Mouse (Mus musculus) thymus, adult 2 months (tissue): ENCODE measurements around the gene Gclm. TPM values are rescaled to one million over a fixed set of nuclear protein-coding genes. Genes with fewer than 3 reads are reported as not detected.

Experiments used
- DNase-seq: peaks from one replicate; pipeline ENCODE4 v3.0.0; 2021
- H3K27ac ChIP-seq: fragments of 200-500 bp; 2 replicates; pipeline ENCODE4 v1.5.1; 2012; ENCODE audit warnings: low read length, control low read depth; ENCODE audit not compliant: control insufficient read depth, insufficient read depth
- H3K27me3 ChIP-seq: fragments of 200-500 bp; 2 replicates; pipeline ENCODE4 v1.6.1; 2012; ENCODE audit warnings: mild to moderate bottlenecking, low read length, moderate library complexity, mixed read lengths; ENCODE audit not compliant: control insufficient read depth, insufficient read depth
- H3K36me3 ChIP-seq: fragments of 200-500 bp; 2 replicates; pipeline ENCODE4 v1.6.1; 2012; ENCODE audit warnings: mild to moderate bottlenecking, low read length, moderate library complexity; ENCODE audit not compliant: control insufficient read depth, insufficient read depth
- H3K4me1 ChIP-seq: fragments of 200-500 bp; replicated peaks from 2 replicates; pipeline ENCODE4 v1.6.1; 2012; ENCODE audit warnings: low read length; ENCODE audit not compliant: control insufficient read depth, insufficient read depth
- H3K4me3 ChIP-seq: fragments of 200-500 bp; 2 replicates; pipeline ENCODE4 v1.5.1; 2012; ENCODE audit warnings: mild to moderate bottlenecking, low read length, control low read depth, moderate library complexity; ENCODE audit not compliant: control insufficient read depth, insufficient read depth
- CTCF ChIP-seq: fragments of 200-500 bp; IDR thresholded peaks from 2 replicates; pipeline ENCODE4 v1.5.1; 2012; ENCODE audit warnings: mild to moderate bottlenecking, control low read depth, low read length, moderate library complexity, borderline replicate concordance; ENCODE audit not compliant: control insufficient read depth, poor library complexity, insufficient read depth; ENCODE audit errors: extremely low read depth
- POLR2A ChIP-seq: fragments of 200-500 bp; IDR thresholded peaks from 2 replicates; pipeline ENCODE4 v1.6.1; 2012; ENCODE audit warnings: mild to moderate bottlenecking, low read length, control low read depth, moderate library complexity; ENCODE audit not compliant: control insufficient read depth, poor library complexity, insufficient read depth; ENCODE audit errors: extremely low read depth
- WGBS: fragments of 180-500 bp; shearing (Covaris S2); methylation state at CpG from one replicate; pipeline ENCODE4 v1.1.7; 2018; 5-methylcytosine and 5-hydroxymethylcytosine counted together
- polyA plus RNA-seq: library from polyadenylated mRNA; depleted of rRNA; stranded (reverse); fragments of >200 nt; gene quantifications from 2 replicates; pipeline ENCODE4 v1.2.3, GENCODE M21; 2012

Gclm gene
- polyA plus RNA-seq, 1 experiment, result 32.5 TPM

GRCm38 (mm10) chr3:122291828-122292227 lies 46.5 kb downstream of the Gclm start:
- H3K4me1 ChIP-seq, result peaks cover 10% of the 10 kb centered on the region
- no peaks in the 10 kb centered on the region for H3K36me3 ChIP-seq
- DNase-seq, result no peak
- WGBS, result 90% methylated on average over 12 of the region's 12 CpGs
- TF ChIP-seq POLR2A (no peak), CTCF (no peak)
- no peaks in the 10 kb centered on the region for H3K27me3 ChIP-seq
- no peak overlapping the region for H3K4me3 ChIP-seq
- H3K27ac ChIP-seq, result no peak overlapping the region

GRCm38 (mm10) chr3:122292300-122293222 lies 47.2 kb downstream of the Gclm start:
- H3K27ac ChIP-seq, result no peak overlapping the region
- no peak for TF ChIP-seq POLR2A
- TF ChIP-seq CTCF, result 0 out of 2 replicates have a peak, but pooled peaks have one; percentile 20
- 19% methylated on average over 53 of the region's 54 CpGs for WGBS
- no peaks in the 10 kb centered on the region for H3K27me3 ChIP-seq
- peaks cover 5% of the 10 kb centered on the region for H3K4me1 ChIP-seq
- H3K36me3 ChIP-seq, result no peaks in the 10 kb centered on the region
- peak; percentile 94 for DNase-seq
- H3K4me3 ChIP-seq, result peak overlapping the region; percentile 90

GRCm38 (mm10) chr3:122293223-122293953 lies 48.0 kb downstream of the Gclm start:
- Histone ChIP-seq H3K4me3 (peak overlapping the region; percentile 90), H3K36me3 (no peaks in the 10 kb centered on the region), H3K27me3 (no peaks in the 10 kb centered on the region), H3K27ac (no peak overlapping the region), H3K4me1 (no peaks in the 10 kb centered on the region)
- TF ChIP-seq POLR2A (no peak), CTCF (peak; percentile 6; the same call in 1 of the 2 replicates)
- no peak for DNase-seq
- WGBS, result under 1% methylated on average over 105 of the region's 105 CpGs

- H3K36me3 ChIP-seq, result no peaks in the 10 kb centered on the region
- 16% methylated on average over 37 of the region's 37 CpGs for WGBS
- peak; percentile 85 for DNase-seq
- no peaks in the 10 kb centered on the region for H3K4me1 ChIP-seq
- peak within 1 kb of the TSS; percentile 90 for H3K4me3 ChIP-seq
- TF ChIP-seq POLR2A, result no peak
- TF ChIP-seq CTCF, result peak; percentile 39; the same call in 1 of the 2 replicates
- no peaks in the 10 kb centered on the region for H3K27me3 ChIP-seq
- H3K27ac ChIP-seq, result no peak within 1 kb of the TSS
These were observed 48.8 kb downstream of the Gclm start, which contains the start of gene Bcar3 for GRCm38 (mm10) chr3:122293954-122294850. Gene Bcar3, plus strand, starts transcription at chr3:122294136.

GRCm38 (mm10) chr3:122295511-122295910 lies 50.2 kb downstream of the Gclm start:
- H3K4me1 ChIP-seq, result no peaks in the 10 kb centered on the region
- H3K27ac ChIP-seq, result no peak overlapping the region
- TF ChIP-seq CTCF (peak; percentile 36; the same call in 1 of the 2 replicates), POLR2A (no peak)
- WGBS, result 13% methylated on average over 5 of the region's 5 CpGs
- no peaks in the 10 kb centered on the region for H3K27me3 ChIP-seq
- peak; percentile 63 for DNase-seq
- no peaks in the 10 kb centered on the region for H3K36me3 ChIP-seq
- no peak overlapping the region for H3K4me3 ChIP-seq

GRCm38 (mm10) chr3:122296979-122297378 lies 51.6 kb downstream of the Gclm start:
- Histone ChIP-seq H3K27ac (no peak overlapping the region), H3K4me1 (0 out of 2 replicates have a peak, but pooled peaks cover 2% of the 10 kb centered on the region), H3K36me3 (no peaks in the 10 kb centered on the region), H3K27me3 (no peaks in the 10 kb centered on the region), H3K4me3 (no peak overlapping the region)
- 91% methylated on average over 5 of the region's 5 CpGs for WGBS
- TF ChIP-seq CTCF (no peak), POLR2A (no peak)
- DNase-seq, result no peak
